Mouse (Mus musculus) stomach, embryonic 15.5 days (tissue): ENCODE measurements at regions not wholly inside any gene's neighbourhood (a gene's known extent, or its start where the extent isn't known, plus 50 kb on each side); places are given as distances from the start of the nearest gene placed in this dataset.

Experiments used
- ATAC-seq: fragments of 200-750 bp; cut with Nextera tagmentation; 2 replicates; pipeline ENCODE4 v1.8.0; 2017; ENCODE audit warnings: low read depth, moderate number of reproducible peaks, moderate TSS enrichment; ENCODE audit not compliant: insufficient read depth, low FRiP score
- H3K27ac ChIP-seq: fragments of 300-500 bp; sonication (generic); 2 replicates; pipeline ENCODE4 v1.5.1; 2015; ENCODE audit warnings: mild to moderate bottlenecking, inconsistent platforms
- H3K27me3 ChIP-seq: fragments of 300-500 bp; sonication (generic); replicated peaks from 2 replicates; pipeline ENCODE4 v1.6.1; 2015; ENCODE audit warnings: inconsistent platforms
- H3K36me3 ChIP-seq: fragments of 300-500 bp; sonication (generic); 2 replicates; pipeline ENCODE4 v1.6.1; 2015; ENCODE audit warnings: inconsistent platforms
- H3K4me1 ChIP-seq: fragments of 300-500 bp; sonication (generic); 2 replicates; pipeline ENCODE4 v1.6.1; 2015; ENCODE audit warnings: inconsistent platforms
- H3K4me2 ChIP-seq: fragments of 300-500 bp; sonication (generic); 2 replicates; pipeline ENCODE4 v1.6.1; 2015; ENCODE audit warnings: mild to moderate bottlenecking, inconsistent platforms
- H3K4me3 ChIP-seq: fragments of 300-500 bp; sonication (generic); replicated peaks from 2 replicates; pipeline ENCODE4 v1.5.1; 2015; ENCODE audit warnings: inconsistent platforms
- H3K9ac ChIP-seq: fragments of 300-500 bp; sonication (generic); 2 replicates; pipeline ENCODE4 v1.6.1; 2015; ENCODE audit warnings: inconsistent platforms
- H3K9me3 ChIP-seq: fragments of 300-500 bp; sonication (generic); 2 replicates; pipeline ENCODE4 v1.6.1; 2016; ENCODE audit warnings: inconsistent platforms
- WGBS: fragments of 180-500 bp; shearing (Covaris S2); methylation state at CpG from one replicate; pipeline ENCODE4 v1.1.7; 2015; 5-methylcytosine and 5-hydroxymethylcytosine counted together

DNA sequence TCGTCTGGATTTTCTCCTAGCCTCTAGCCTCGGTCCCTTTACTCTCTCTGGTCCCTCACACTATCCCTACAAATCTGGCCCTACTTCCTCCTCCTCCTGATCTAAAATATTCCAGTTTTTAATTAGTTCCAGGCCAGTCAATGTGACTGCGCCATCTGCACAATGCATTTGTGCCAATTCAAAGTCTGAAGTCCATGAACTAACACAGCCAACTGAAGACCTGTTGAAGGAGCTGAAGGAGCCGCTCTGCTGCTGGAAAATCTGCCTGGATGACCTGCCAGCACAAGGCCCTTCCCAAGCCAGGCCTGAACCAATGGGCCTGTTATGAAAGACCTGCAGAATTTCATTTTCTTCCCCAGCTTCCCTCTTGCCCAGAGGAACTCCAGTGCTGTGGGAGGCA, 197.9 kb upstream of the Mctp2 start:
- WGBS: 81% methylated on average over 4 of the region's 4 CpGs
- Histone ChIP-seq H3K4me2 (no peak overlapping the region), H3K36me3 (no peaks in the 10 kb centered on the region), H3K9ac (no peak overlapping the region), H3K9me3 (no peaks in the 10 kb centered on the region), H3K27me3 (no peaks in the 10 kb centered on the region), H3K27ac (no peak overlapping the region), H3K4me1 (no peaks in the 10 kb centered on the region), H3K4me3 (no peak overlapping the region)
- ATAC-seq: no peak

DNA sequence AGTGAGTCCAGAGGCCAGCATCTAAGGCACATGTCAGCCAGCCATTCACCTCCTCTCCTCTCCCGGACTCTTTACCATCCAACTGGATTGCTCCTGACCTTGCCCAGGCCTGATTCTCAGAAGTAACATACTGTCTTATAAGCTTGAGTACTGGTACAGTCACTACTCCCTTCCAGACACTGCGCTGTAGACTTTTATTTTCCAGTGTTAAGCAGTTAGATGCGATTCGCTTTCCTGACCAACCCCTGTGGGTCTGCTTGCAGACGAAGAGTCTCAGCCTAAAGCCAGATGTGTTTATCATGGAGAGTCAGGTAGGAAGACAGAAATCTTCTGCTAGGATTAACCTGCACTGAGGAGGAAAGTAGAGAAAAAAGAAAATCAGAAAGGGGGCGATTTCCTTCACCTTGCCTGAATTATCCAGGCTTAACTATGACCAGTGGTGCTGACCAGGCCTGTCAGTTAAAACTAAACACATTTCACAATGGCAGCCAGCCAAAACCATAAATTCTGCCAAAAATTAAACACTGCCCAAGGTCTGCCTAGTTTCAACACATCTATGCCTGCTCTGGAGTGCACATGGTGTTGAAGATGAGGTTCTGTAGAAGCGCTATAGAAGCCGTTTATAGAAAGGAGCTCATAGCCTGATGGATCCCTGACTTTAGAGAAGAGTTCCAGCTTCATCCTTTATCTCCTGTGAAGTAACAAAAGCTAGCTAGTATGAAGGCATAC, 199.5 kb upstream of the Mctp2 start:
- Histone ChIP-seq H3K4me3 (no peak overlapping the region), H3K36me3 (no peaks in the 10 kb centered on the region), H3K27ac (peak overlapping the region; percentile 46), H3K27me3 (no peaks in the 10 kb centered on the region), H3K4me1 (no peaks in the 10 kb centered on the region), H3K9me3 (no peaks in the 10 kb centered on the region), H3K4me2 (no peak overlapping the region), H3K9ac (no peak overlapping the region)
- peak; percentile 61; the same call in 1 of the 2 replicates for ATAC-seq
- 50% methylated on average over 8 of the region's 8 CpGs for WGBS

DNA sequence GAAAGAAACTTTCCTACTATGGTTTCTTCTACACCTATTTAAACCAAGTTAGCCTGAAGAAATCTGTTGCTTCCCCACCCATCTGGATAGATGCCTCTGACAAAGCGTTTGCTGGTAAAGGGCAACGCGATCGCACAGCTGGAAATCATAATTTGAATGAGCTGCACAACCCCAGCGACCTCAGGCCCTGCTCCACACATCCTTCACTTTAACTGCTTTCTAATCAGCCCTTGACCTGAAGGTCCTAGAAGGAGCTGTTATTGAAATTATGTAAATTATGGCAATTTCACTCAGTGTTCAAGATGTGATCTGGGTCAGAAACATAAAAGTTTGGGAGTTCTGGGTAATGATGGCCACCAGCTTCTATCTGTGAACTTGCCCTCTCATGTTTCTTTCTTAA, 201.5 kb upstream of the Mctp2 start:
- no peaks in the 10 kb centered on the region for H3K9me3 ChIP-seq
- no peak for ATAC-seq
- H3K27ac ChIP-seq: no peak overlapping the region
- H3K9ac ChIP-seq: no peak overlapping the region
- no peaks in the 10 kb centered on the region for H3K27me3 ChIP-seq
- H3K4me1 ChIP-seq: no peaks in the 10 kb centered on the region
- no peaks in the 10 kb centered on the region for H3K36me3 ChIP-seq
- 51% methylated on average over 5 of the region's 5 CpGs for WGBS
- H3K4me3 ChIP-seq: no peak overlapping the region
- H3K4me2 ChIP-seq: no peak overlapping the region

DNA sequence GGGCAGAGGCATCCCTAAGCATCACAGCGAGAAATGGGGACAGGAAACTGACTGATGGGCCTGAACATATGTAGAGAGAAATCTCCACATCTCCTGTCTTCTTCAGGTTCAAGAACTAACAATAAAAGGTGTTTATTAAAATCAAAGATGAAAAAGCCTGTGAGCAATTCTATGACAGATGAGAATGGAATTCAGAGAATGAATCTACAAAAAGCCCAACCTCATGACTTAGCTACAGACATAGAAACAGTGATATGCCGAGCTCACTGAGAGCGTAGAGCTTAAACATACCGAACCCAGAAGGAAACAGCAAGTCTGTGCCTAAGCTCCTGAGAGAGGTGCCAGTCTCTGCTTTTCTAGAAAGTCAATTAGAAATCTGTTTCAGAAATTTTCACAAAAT, 203.7 kb upstream of the Mctp2 start:
- no peak for ATAC-seq
- Histone ChIP-seq H3K4me2 (no peak overlapping the region), H3K36me3 (no peaks in the 10 kb centered on the region), H3K9me3 (no peaks in the 10 kb centered on the region), H3K4me1 (no peaks in the 10 kb centered on the region), H3K4me3 (no peak overlapping the region), H3K27me3 (no peaks in the 10 kb centered on the region), H3K9ac (no peak overlapping the region), H3K27ac (no peak overlapping the region)
- 44% methylated on average over 4 of the region's 4 CpGs for WGBS

DNA sequence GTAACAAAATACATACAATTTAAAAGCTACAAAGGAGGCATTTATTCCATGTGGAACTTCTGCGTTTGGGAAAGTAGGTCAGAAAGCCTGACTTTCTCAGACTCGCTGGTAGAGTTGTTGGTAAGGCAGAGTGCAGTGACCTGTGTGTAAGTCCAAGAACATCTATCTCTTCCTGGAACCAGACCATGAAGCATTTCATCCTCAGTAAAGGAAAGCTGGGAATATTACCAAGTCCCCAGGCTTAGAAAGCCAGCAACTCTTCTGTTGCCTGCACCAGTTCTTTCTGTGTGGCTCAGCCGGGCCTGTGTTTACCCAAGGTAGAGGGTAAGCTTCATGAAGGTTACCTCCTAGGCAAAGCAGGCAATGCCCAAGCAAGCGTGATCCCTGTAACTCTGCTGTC, 207.0 kb upstream of the Mctp2 start:
- H3K9ac ChIP-seq: no peak overlapping the region
- no peak for ATAC-seq
- no peak overlapping the region for H3K4me2 ChIP-seq
- no peaks in the 10 kb centered on the region for H3K27me3 ChIP-seq
- WGBS: 60% methylated on average over 4 of the region's 4 CpGs
- no peak overlapping the region for H3K4me3 ChIP-seq
- no peak overlapping the region for H3K27ac ChIP-seq
- H3K9me3 ChIP-seq: no peaks in the 10 kb centered on the region
- no peaks in the 10 kb centered on the region for H3K4me1 ChIP-seq
- no peaks in the 10 kb centered on the region for H3K36me3 ChIP-seq

DNA sequence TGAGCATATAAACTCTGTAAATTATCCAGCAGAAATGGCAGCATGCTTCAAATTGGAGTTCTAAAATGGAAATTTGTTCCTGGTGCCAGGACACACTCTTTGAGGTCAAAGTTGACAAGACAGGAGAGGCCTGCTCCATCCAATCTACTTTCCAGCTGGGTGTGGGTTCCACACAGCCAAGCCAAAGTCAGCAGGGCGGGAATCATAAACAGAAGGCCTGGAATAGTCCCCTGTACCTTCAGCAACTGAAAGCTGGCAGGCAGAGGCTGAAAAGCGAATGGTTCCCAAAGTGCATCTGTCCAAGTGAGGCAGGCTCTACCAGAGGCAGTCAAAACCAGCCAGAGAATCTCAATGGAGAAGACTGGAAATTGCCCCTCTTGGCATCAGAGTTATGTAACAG, 208.4 kb upstream of the Mctp2 start:
- Histone ChIP-seq H3K36me3 (no peaks in the 10 kb centered on the region), H3K4me1 (no peaks in the 10 kb centered on the region), H3K4me3 (no peak overlapping the region), H3K4me2 (no peak overlapping the region), H3K27me3 (no peaks in the 10 kb centered on the region), H3K9me3 (no peaks in the 10 kb centered on the region), H3K9ac (no peak overlapping the region), H3K27ac (no peak overlapping the region)
- ATAC-seq: no peak
- WGBS: 72% methylated on average over 2 of the region's 2 CpGs

DNA sequence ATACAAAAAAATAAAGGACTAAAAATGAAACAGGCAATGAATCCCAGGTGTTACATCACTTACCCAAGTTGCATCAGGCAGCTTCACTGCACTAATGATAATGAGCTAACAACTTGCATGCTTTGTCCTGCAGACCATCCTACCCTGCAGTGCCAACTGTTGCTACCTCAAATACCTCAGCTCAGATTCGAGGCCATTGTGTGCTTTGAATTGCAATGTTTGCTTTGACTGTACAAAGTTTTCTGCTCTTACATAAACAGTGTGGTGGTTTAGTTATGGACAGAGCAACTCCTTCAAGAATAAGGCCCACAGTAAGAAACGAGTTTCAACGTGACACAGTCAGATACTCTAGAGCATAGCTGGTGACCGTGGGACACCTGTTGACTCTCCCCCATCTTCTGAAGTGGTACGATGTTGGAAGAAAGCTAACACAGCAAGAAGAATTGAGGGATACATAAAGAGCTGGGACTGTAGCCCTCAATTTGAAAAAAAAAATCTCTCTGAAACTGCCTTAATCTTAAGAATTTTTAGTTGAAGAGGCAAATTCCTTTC, 212.1 kb upstream of the Mctp2 start:
- 50% methylated on average over 5 of the region's 5 CpGs for WGBS
- no peaks in the 10 kb centered on the region for H3K9me3 ChIP-seq
- no peak for ATAC-seq

DNA sequence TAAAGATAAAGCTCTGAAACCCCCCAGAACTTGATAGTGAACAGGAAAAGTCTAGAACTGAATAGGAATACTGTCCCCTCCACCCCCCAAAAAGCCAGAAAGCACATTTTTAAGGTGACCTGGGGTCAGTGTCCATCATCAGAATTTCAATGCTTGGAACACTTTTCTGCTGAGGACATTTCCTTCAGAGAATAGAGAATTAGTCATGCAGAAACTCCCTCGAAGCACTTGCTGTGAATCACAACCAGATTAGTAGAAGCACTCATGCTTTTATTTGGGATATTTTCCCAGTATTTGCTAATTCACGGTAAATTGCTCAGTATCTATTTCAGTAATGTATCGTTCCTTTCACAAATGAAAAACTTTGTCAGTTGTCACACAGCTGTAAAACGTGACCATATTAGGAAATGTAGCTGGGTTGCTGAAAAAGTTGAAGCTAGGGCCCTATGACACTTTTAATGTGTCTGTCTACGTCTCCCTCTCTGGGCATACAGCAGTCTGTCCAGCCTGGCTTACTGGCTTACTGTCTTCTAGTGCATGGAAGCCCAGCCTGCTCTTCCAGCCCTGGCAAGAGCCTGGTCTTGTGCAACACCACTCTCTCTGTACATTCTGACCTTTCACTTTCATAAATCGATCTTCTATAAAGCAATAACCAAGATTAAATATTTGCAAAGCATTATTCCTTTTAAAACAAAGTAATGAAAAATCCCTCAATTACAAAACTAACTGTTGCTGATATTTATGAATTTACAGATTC, 213.1 kb upstream of the Mctp2 start:
- no peaks in the 10 kb centered on the region for H3K36me3 ChIP-seq
- no peak overlapping the region; the same call in 1 of the 2 replicates for H3K27ac ChIP-seq
- H3K4me2 ChIP-seq: no peak overlapping the region
- ATAC-seq: no peak
- no peaks in the 10 kb centered on the region for H3K4me1 ChIP-seq
- H3K9me3 ChIP-seq: no peaks in the 10 kb centered on the region
- no peak overlapping the region for H3K4me3 ChIP-seq
- 43% methylated on average over 6 of the region's 6 CpGs for WGBS
- no peaks in the 10 kb centered on the region for H3K27me3 ChIP-seq
- no peak overlapping the region for H3K9ac ChIP-seq

More for the DNA sequence above, 212.1 kb upstream of the Mctp2 start:
- H3K27me3 ChIP-seq: no peaks in the 10 kb centered on the region
- no peaks in the 10 kb centered on the region for H3K4me1 ChIP-seq
- H3K9ac ChIP-seq: no peak overlapping the region
- H3K4me3 ChIP-seq: no peak overlapping the region
- no peaks in the 10 kb centered on the region for H3K36me3 ChIP-seq
- no peak overlapping the region for H3K4me2 ChIP-seq
- H3K27ac ChIP-seq: peak overlapping the region; percentile 22; the same call in 1 of the 2 replicates

DNA sequence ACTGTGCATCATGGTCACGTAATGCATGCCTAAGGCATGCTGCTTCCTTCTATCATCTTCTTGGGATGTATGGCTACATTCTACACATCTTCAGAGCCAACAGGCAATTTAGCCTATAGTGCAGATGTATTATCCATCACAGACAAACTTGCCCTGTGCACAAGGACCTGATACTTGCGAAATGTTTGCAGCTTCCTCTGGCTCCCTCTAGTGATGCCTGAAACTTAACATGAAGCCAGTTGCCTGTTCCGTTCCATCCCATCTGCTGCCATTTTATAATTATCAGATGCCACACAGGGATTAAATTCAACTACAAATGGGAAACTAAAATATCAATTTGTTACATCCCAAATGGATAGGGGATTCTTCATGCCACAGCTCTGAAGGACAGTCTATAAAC, 222.5 kb upstream of the Mctp2 start:
- Histone ChIP-seq H3K4me1 (no peaks in the 10 kb centered on the region), H3K27ac (no peak overlapping the region), H3K9me3 (no peaks in the 10 kb centered on the region), H3K4me3 (no peak overlapping the region), H3K36me3 (no peaks in the 10 kb centered on the region), H3K4me2 (no peak overlapping the region), H3K27me3 (no peaks in the 10 kb centered on the region), H3K9ac (no peak overlapping the region)
- no peak for ATAC-seq
- WGBS: 84% methylated on average over 3 of the region's 3 CpGs

DNA sequence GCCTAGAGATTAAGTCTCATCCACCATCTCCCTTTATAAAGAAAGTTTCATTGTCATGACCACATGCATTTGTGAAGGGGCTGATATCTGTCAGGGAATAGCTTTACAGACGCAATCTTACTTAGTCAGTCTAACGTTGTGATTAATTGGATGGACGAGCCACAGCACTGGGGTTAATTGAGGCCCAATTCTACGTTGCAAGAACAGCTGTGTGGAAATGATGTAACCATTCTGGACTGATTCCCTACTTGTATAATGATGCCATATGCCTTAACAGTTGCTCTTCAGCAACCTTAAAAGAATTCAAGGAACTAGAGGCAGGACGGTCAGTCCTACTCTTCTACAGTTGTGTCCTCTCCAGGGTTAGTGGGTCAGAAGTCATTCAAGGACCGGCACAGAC, 231.9 kb upstream of the Mctp2 start:
- Histone ChIP-seq H3K4me1 (no peaks in the 10 kb centered on the region; the same call in 1 of the 2 replicates), H3K27ac (no peak overlapping the region), H3K9me3 (no peaks in the 10 kb centered on the region), H3K4me3 (no peak overlapping the region), H3K27me3 (no peaks in the 10 kb centered on the region), H3K4me2 (no peak overlapping the region), H3K9ac (no peak overlapping the region), H3K36me3 (no peaks in the 10 kb centered on the region)
- no peak for ATAC-seq
- WGBS: 59% methylated on average over 6 of the region's 6 CpGs

DNA sequence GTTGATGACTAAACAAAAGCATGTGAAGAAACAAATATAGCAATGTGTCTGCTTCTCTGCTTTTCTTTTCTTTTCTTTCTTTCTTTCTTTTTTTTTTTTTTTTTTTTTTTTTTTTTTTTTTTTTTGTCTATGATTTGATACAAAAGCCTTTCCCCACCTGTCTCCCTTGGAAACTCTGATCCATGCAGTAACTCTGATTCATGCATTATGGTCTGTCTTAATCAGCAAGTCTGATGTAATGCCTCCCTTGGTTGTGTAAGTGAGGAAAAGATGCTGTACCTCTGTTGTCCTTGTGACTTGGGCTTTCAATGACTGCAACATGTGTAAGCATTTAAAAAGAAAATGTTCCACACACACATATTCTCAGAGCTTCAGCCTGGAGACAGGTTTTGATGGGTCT, 233.5 kb upstream of the Mctp2 start:
- Histone ChIP-seq H3K27ac (no peak overlapping the region), H3K9ac (no peak overlapping the region), H3K4me3 (no peak overlapping the region), H3K4me1 (peaks cover 3% of the 10 kb centered on the region; the same call in 1 of the 2 replicates), H3K9me3 (no peaks in the 10 kb centered on the region), H3K36me3 (no peaks in the 10 kb centered on the region), H3K27me3 (no peaks in the 10 kb centered on the region), H3K4me2 (no peak overlapping the region)
- ATAC-seq: no peak
